Mouse (Mus musculus): ENCODE data around the gene Prkg2. TPM values are rescaled to one million over a fixed set of nuclear protein-coding genes. Genes with fewer than 3 reads are reported as not detected.

Gene Prkg2
- polyA plus RNA-seq, 1 experiment from 2014 or later: 0.90 TPM

DNA sequence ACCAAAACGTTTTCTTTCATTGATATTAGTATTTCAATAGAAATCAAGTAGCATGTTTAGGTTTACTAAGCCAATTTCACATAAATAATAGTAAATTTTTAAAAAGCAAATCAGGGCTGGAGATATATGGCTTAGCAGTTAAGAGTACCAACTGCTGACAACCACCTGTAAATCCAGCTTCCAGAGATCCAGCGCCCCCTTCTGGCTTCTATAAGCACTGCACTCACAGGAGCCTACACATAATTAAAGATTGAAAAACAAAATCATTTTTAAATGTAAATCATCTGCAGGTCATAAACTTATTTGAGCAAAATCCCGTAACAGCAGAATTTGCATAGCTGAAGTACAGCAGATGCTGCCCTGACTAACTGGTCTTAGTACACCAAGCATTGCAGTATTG, 10.8 kb downstream of the Prkg2 start:
- no peaks in the 10 kb centered on the region for H3K4me1 ChIP-seq (replicated peaks; ENCODE audit: control insufficient read depth, insufficient read depth, low read length)
- ATAC-seq: no peak
- no peak overlapping the region for H3K27ac ChIP-seq (ENCODE audit: low read length)
- no peak overlapping the region for H3K4me3 ChIP-seq (replicated peaks; ENCODE audit: low read length)
- no peak overlapping the region for H3K9ac ChIP-seq (replicated peaks; ENCODE audit: low read depth, low read length)
- no peaks in the 10 kb centered on the region for H3K36me3 ChIP-seq (ENCODE audit: control insufficient read depth, insufficient read depth)
- 79% methylated on average over 3 of the region's 3 CpGs for WGBS
- H3K27me3 ChIP-seq (replicated peaks; ENCODE audit: control insufficient read depth, insufficient read depth, low read length): no peaks in the 10 kb centered on the region
- H3K9me3 ChIP-seq (ENCODE audit: control insufficient read depth, low read length): no peaks in the 10 kb centered on the region
- no peak overlapping the region for H3K4me2 ChIP-seq (ENCODE audit: low read length)

GRCm38 (mm10) chr5:99019709-99020108, 17.4 kb downstream of the Prkg2 start:
- no peaks in the 10 kb centered on the region for H3K27me3 ChIP-seq (replicated peaks; ENCODE audit: control insufficient read depth, insufficient read depth, low read length)
- no peak overlapping the region for H3K9ac ChIP-seq (replicated peaks; ENCODE audit: low read depth, low read length)
- no peak overlapping the region for H3K27ac ChIP-seq (ENCODE audit: low read length)
- peak; percentile 43; the same call in 1 of the 2 replicates for ATAC-seq
- H3K4me3 ChIP-seq (replicated peaks; ENCODE audit: low read length): no peak overlapping the region
- no peak overlapping the region for H3K4me2 ChIP-seq (ENCODE audit: low read length)
- no peaks in the 10 kb centered on the region for H3K4me1 ChIP-seq (replicated peaks; ENCODE audit: control insufficient read depth, insufficient read depth, low read length)
- H3K9me3 ChIP-seq (ENCODE audit: control insufficient read depth, low read length): no peaks in the 10 kb centered on the region
- no peaks in the 10 kb centered on the region for H3K36me3 ChIP-seq (ENCODE audit: control insufficient read depth, insufficient read depth)
- 54% methylated on average over 6 of the region's 6 CpGs for WGBS

GRCm38 (mm10) chr5:99015140-99015539, 22.0 kb downstream of the Prkg2 start:
- H3K9ac ChIP-seq (replicated peaks; ENCODE audit: low read depth, low read length): no peak overlapping the region
- no peak overlapping the region for H3K4me3 ChIP-seq (replicated peaks; ENCODE audit: low read length)
- H3K27me3 ChIP-seq (replicated peaks; ENCODE audit: control insufficient read depth, insufficient read depth, low read length): no peaks in the 10 kb centered on the region
- no peaks in the 10 kb centered on the region for H3K36me3 ChIP-seq (ENCODE audit: control insufficient read depth, insufficient read depth)
- H3K27ac ChIP-seq (ENCODE audit: low read length): no peak overlapping the region
- no peaks in the 10 kb centered on the region for H3K4me1 ChIP-seq (replicated peaks; ENCODE audit: control insufficient read depth, insufficient read depth, low read length)
- H3K4me2 ChIP-seq (ENCODE audit: low read length): no peak overlapping the region
- no peak for ATAC-seq
- 85% methylated on average over 3 of the region's 3 CpGs for WGBS
- no peaks in the 10 kb centered on the region for H3K9me3 ChIP-seq (ENCODE audit: control insufficient read depth, low read length)

GRCm38 (mm10) chr5:99010448-99011151, 26.6 kb downstream of the Prkg2 start:
- no peaks in the 10 kb centered on the region for H3K36me3 ChIP-seq (ENCODE audit: control insufficient read depth, insufficient read depth)
- H3K27ac ChIP-seq (ENCODE audit: low read length): no peak overlapping the region
- H3K4me3 ChIP-seq (replicated peaks; ENCODE audit: low read length): no peak overlapping the region
- WGBS: 92% methylated on average over 14 of the region's 14 CpGs
- no peak overlapping the region for H3K4me2 ChIP-seq (ENCODE audit: low read length)
- no peak for ATAC-seq
- no peaks in the 10 kb centered on the region for H3K9me3 ChIP-seq (ENCODE audit: control insufficient read depth, low read length)
- H3K27me3 ChIP-seq (replicated peaks; ENCODE audit: control insufficient read depth, insufficient read depth, low read length): no peaks in the 10 kb centered on the region
- no peak overlapping the region for H3K9ac ChIP-seq (replicated peaks; ENCODE audit: low read depth, low read length)
- H3K4me1 ChIP-seq (replicated peaks; ENCODE audit: control insufficient read depth, insufficient read depth, low read length): no peaks in the 10 kb centered on the region

DNA sequence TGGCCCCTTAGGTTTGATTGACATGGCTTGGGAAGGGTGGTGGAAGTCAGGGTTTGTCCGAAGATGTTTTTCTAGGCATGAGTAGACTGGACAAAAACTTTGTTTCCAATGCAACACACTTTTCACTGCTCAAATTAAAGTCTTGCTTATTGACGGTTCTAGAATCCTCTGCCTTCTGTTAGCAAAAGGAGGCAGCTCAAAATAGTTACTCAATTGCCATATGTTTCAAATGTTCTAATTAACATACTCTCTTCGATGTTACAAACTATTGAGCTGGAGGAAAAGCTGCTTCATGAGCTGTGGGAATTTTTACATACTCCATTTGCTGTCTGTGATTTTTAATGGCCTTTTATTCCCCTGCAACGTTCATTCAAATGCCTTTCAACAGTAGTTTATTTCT, 39.0 kb downstream of the Prkg2 start:
- WGBS: 41% methylated on average over 4 of the region's 4 CpGs

DNA sequence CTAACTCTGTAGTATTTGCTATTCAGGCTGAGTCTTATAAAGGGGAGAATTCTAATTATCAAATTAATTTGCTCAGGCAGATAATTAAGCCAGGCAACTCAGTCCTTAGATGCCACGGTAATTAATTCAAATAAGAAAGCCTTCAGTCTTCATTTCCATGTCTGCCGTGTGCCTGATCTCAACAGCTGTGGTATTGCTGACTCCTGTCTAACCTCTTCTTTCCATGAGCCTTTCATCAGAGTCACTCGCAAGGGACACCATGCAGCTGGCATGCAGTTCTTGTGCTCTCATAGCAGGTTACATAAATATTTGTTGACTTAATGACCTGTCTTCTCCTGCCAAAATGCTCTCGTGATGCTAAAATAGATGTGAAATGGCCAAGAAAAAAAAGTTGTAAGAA, 41.4 kb downstream of the Prkg2 start:
- Histone ChIP-seq H3K4me3 (replicated peaks; ENCODE audit: low read length) (no peak overlapping the region), H3K27ac (ENCODE audit: low read length) (no peak overlapping the region), H3K9ac (replicated peaks; ENCODE audit: low read depth, low read length) (no peak overlapping the region), H3K4me1 (replicated peaks; ENCODE audit: control insufficient read depth, insufficient read depth, low read length) (peaks cover 5% of the 10 kb centered on the region), H3K4me2 (ENCODE audit: low read length) (no peak overlapping the region), H3K9me3 (ENCODE audit: control insufficient read depth, low read length) (no peaks in the 10 kb centered on the region), H3K27me3 (replicated peaks; ENCODE audit: control insufficient read depth, insufficient read depth, low read length) (no peaks in the 10 kb centered on the region), H3K36me3 (ENCODE audit: control insufficient read depth, insufficient read depth) (no peaks in the 10 kb centered on the region)
- 12% methylated on average over 4 of the region's 4 CpGs for WGBS
- ATAC-seq: peak; percentile 31; the same call in 1 of the 2 replicates

More for the DNA sequence above, 39.0 kb downstream of the Prkg2 start:
- Histone ChIP-seq H3K9ac (replicated peaks; ENCODE audit: low read depth, low read length) (no peak overlapping the region), H3K27ac (ENCODE audit: low read length) (no peak overlapping the region), H3K9me3 (ENCODE audit: control insufficient read depth, low read length) (no peaks in the 10 kb centered on the region), H3K27me3 (replicated peaks; ENCODE audit: control insufficient read depth, insufficient read depth, low read length) (no peaks in the 10 kb centered on the region), H3K36me3 (ENCODE audit: control insufficient read depth, insufficient read depth) (no peaks in the 10 kb centered on the region), H3K4me1 (replicated peaks; ENCODE audit: control insufficient read depth, insufficient read depth, low read length) (peaks cover 5% of the 10 kb centered on the region), H3K4me2 (ENCODE audit: low read length) (no peak overlapping the region), H3K4me3 (replicated peaks; ENCODE audit: low read length) (no peak overlapping the region)
- peak; percentile 33; the same call in 1 of the 2 replicates for ATAC-seq

- no peaks in the 10 kb centered on the region for H3K36me3 ChIP-seq (ENCODE audit: control insufficient read depth, insufficient read depth)
- H3K9me3 ChIP-seq (ENCODE audit: control insufficient read depth, low read length): no peaks in the 10 kb centered on the region
- no peak overlapping the region for H3K27ac ChIP-seq (ENCODE audit: low read length)
- no peaks in the 10 kb centered on the region for H3K27me3 ChIP-seq (replicated peaks; ENCODE audit: control insufficient read depth, insufficient read depth, low read length)
- WGBS: 92% methylated on average over 4 of the region's 4 CpGs
- H3K4me3 ChIP-seq (replicated peaks; ENCODE audit: low read length): no peak overlapping the region
- no peak overlapping the region for H3K4me2 ChIP-seq (ENCODE audit: low read length)
- H3K4me1 ChIP-seq (replicated peaks; ENCODE audit: control insufficient read depth, insufficient read depth, low read length): peaks cover 10% of the 10 kb centered on the region
- ATAC-seq: no peak
- no peak overlapping the region for H3K9ac ChIP-seq (replicated peaks; ENCODE audit: low read depth, low read length)
Measured at GRCm38 (mm10) chr5:98991600-98991999, 45.6 kb downstream of the Prkg2 start.

GRCm38 (mm10) chr5:98987634-98988033, 49.5 kb downstream of the Prkg2 start:
- no peak overlapping the region for H3K4me3 ChIP-seq (replicated peaks; ENCODE audit: low read length)
- no peaks in the 10 kb centered on the region for H3K27me3 ChIP-seq (replicated peaks; ENCODE audit: control insufficient read depth, insufficient read depth, low read length)
- no peak overlapping the region for H3K4me2 ChIP-seq (ENCODE audit: low read length)
- H3K27ac ChIP-seq (ENCODE audit: low read length): no peak overlapping the region
- H3K4me1 ChIP-seq (replicated peaks; ENCODE audit: control insufficient read depth, insufficient read depth, low read length): peaks cover 26% of the 10 kb centered on the region
- no peak overlapping the region for H3K9ac ChIP-seq (replicated peaks; ENCODE audit: low read depth, low read length)
- WGBS: 6% methylated on average over 1 of the region's 1 CpGs
- ATAC-seq: peak; percentile 87
- no peaks in the 10 kb centered on the region for H3K36me3 ChIP-seq (ENCODE audit: control insufficient read depth, insufficient read depth)
- H3K9me3 ChIP-seq (ENCODE audit: control insufficient read depth, low read length): no peaks in the 10 kb centered on the region

GRCm38 (mm10) chr5:98987116-98987515, 50.0 kb downstream of the Prkg2 start:
- Histone ChIP-seq H3K4me2 (ENCODE audit: low read length) (no peak overlapping the region), H3K36me3 (ENCODE audit: control insufficient read depth, insufficient read depth) (no peaks in the 10 kb centered on the region), H3K27ac (ENCODE audit: low read length) (0 out of 2 replicates have a peak overlapping the region, but pooled peaks have one; percentile 53), H3K4me3 (replicated peaks; ENCODE audit: low read length) (no peak overlapping the region), H3K9me3 (ENCODE audit: control insufficient read depth, low read length) (no peaks in the 10 kb centered on the region), H3K27me3 (replicated peaks; ENCODE audit: control insufficient read depth, insufficient read depth, low read length) (no peaks in the 10 kb centered on the region), H3K4me1 (replicated peaks; ENCODE audit: control insufficient read depth, insufficient read depth, low read length) (peaks cover 26% of the 10 kb centered on the region), H3K9ac (replicated peaks; ENCODE audit: low read depth, low read length) (no peak overlapping the region)
- WGBS: 33% methylated on average over 3 of the region's 3 CpGs
- peak; percentile 41 for ATAC-seq

Data from forebrain, embryonic 16.5 days (tissue).